9 mouse cellular contexts compared by ENCODE assay signal in the genomic region with DNA sequence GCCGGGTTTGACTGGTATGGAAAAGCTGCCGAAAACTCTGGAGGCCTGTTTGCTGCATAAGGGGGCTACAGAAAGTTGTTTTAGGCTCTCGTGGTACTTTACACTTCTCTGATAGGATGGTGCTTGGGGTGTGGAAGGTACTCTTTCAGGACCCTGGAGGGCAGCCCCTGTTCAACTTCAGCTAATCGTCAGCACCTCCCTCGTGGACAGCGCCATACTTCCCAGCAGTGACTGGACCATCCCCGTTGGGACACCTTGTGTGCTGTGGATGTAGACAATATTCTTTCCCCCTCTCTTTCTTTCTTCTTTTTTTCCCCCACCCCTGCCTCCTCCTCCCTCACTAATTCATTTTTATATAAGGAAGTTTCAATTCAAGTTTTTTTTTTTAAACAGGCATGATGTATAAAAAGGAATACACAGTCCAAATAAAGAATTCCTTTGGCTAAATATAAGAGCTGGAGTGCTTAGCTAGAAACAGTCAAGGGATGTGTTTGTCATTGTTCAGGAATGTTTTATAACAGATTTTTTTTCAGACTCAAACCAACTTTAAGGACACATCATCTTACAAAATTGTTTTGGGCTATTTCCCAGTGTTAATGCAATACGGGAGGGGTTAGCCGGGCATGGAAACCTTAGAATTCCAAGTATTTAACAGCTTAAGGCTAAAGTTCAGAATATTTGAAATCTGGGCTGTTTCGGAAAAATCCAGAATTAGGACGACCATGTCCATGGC.
A peak's percentile ranks its signal among the peaks of the same experiment; 100 is the strongest.
DNase-seq lines count a peak whose midpoint lies in the region; ATAC-seq lines count a peak whose summit lies in the region.
"Had no signal": no experiment of that assay in that cellular context is flagged by ENCODE, and none has a peak within 500 bp of the region (broad histone marks: within the 10 kb centered on the region; RNA-seq: fewer than 3 reads in every experiment).

No protein-coding gene starts in this region.

- ATAC-seq in neural tube, embryonic 15.5 days (ENCODE audit: low FRiP score), result no peak
- ATAC-seq in forebrain, embryonic 13.5 days, result no peak
- ATAC-seq in cerebellum, adult (ENCODE audit: insufficient number of reproducible peaks, low FRiP score, low TSS enrichment), result no peak

- H3K36me3 ChIP-seq in neural tube, embryonic 15.5 days, result no peaks in the 10 kb centered on the region
- no peaks in the 10 kb centered on the region for H3K36me3 ChIP-seq in forebrain, embryonic 13.5 days (ENCODE audit: poor library complexity, severe bottlenecking)
- H3K36me3 ChIP-seq: neural tube, embryonic 13.5 days had no signal

- H3K27ac ChIP-seq in neural tube, embryonic 15.5 days (replicated peaks), result no peak overlapping the region
- no peak overlapping the region for H3K27ac ChIP-seq in forebrain, embryonic 13.5 days
- H3K27ac ChIP-seq: neural tube, embryonic 13.5 days had no signal

- no peak overlapping the region for H3K4me3 ChIP-seq in neural tube, embryonic 15.5 days (replicated peaks)
- H3K4me3 ChIP-seq in forebrain, embryonic 13.5 days, result no peak overlapping the region
- H3K4me3 ChIP-seq: neural tube, embryonic 13.5 days had no signal

- no peak overlapping the region for H3K9ac ChIP-seq in neural tube, embryonic 15.5 days (replicated peaks)
- H3K9ac ChIP-seq in forebrain, embryonic 13.5 days, result no peak overlapping the region
- H3K9ac ChIP-seq: neural tube, embryonic 13.5 days had no signal

- intact Hi-C loops in gastrocnemius, postnatal 36 days (cut with DNase I), result no loop called here

- H3K9me3 ChIP-seq in neural tube, embryonic 15.5 days (replicated peaks), result no peaks in the 10 kb centered on the region
- no peaks in the 10 kb centered on the region for H3K9me3 ChIP-seq in forebrain, embryonic 13.5 days (replicated peaks)
- H3K9me3 ChIP-seq: neural tube, embryonic 13.5 days had no signal

- H3K4me2 ChIP-seq in neural tube, embryonic 15.5 days, result no peak overlapping the region
- no peak overlapping the region for H3K4me2 ChIP-seq in forebrain, embryonic 13.5 days
- H3K4me2 ChIP-seq: neural tube, embryonic 13.5 days had no signal

- peak; percentile 34 for DNase-seq in gastrocnemius, adult 18-20 months (ENCODE audit: low spot score)
- no peak for DNase-seq in gastrocnemius, postnatal 36 days
- DNase-seq in neural tube, embryonic 10.5 days (ENCODE audit: extremely low spot score, low spot score), result peak; percentile 63
- DNase-seq in heart, adult 9 months (ENCODE audit: low spot score in 2 of 2), result peak; percentile 62 to 68
- peak; percentile 78 for DNase-seq in skeletal muscle tissue, adult 2 months (ENCODE audit: low read depth, low spot score)

- H3K4me1 ChIP-seq in neural tube, embryonic 15.5 days, result peaks cover 3% of the 10 kb centered on the region
- peaks cover 5% of the 10 kb centered on the region; the same call in 1 of the 2 replicates for H3K4me1 ChIP-seq in forebrain, embryonic 13.5 days
- H3K4me1 ChIP-seq: neural tube, embryonic 13.5 days had no signal

- 62% methylated on average over 11 of the region's 11 CpGs for WGBS in neural tube, embryonic 15.5 days
- WGBS in forebrain, embryonic 13.5 days, result 67% methylated on average over 11 of the region's 11 CpGs

- no peaks in the 10 kb centered on the region for H3K27me3 ChIP-seq in neural tube, embryonic 15.5 days (replicated peaks)
- H3K27me3 ChIP-seq in forebrain, embryonic 13.5 days, result no peaks in the 10 kb centered on the region
- H3K27me3 ChIP-seq: neural tube, embryonic 13.5 days had no signal

Comparison
In these comparisons a context has a peak if more than half of its experiments do, and no peak if none do; other contexts are left out.
1. DNase-seq: peak in gastrocnemius, adult 18-20 months (single experiment), neural tube, embryonic 10.5 days (single experiment), heart, adult 9 months (2 of 2) and skeletal muscle tissue, adult 2 months (single experiment); none in gastrocnemius, postnatal 36 days (0 of 2).